Mouse (Mus musculus) liver, embryonic 15.5 days (tissue): ENCODE measurements around the gene Gm20509. TPM values are rescaled to one million over a fixed set of nuclear protein-coding genes. Genes with fewer than 3 reads are reported as not detected.
"Not testable (repeated sequence)": the region's sequence is repeated elsewhere in the genome, so short reads cannot be mapped to it uniquely, and the experiment has no call there.

Experiments used
- ATAC-seq: fragments of 200-750 bp; cut with Nextera tagmentation; 2 replicates; pipeline ENCODE4 v1.8.0; 2017; ENCODE audit warnings: moderate number of reproducible peaks, mild to moderate bottlenecking, moderate library complexity; ENCODE audit not compliant: insufficient read depth
- H3K27ac ChIP-seq: fragments of 300-500 bp; sonication (generic); replicated peaks from 2 replicates; pipeline ENCODE4 v1.5.1; 2015; ENCODE audit warnings: mild to moderate bottlenecking, inconsistent platforms
- H3K27me3 ChIP-seq: fragments of 300-500 bp; sonication (generic); 2 replicates; pipeline ENCODE4 v1.6.1; 2015; ENCODE audit warnings: mild to moderate bottlenecking, inconsistent platforms
- H3K36me3 ChIP-seq: fragments of 300-500 bp; sonication (generic); replicated peaks from 2 replicates; pipeline ENCODE4 v1.6.1; 2015; ENCODE audit warnings: moderate library complexity, mild to moderate bottlenecking, inconsistent platforms
- H3K4me1 ChIP-seq: fragments of 300-500 bp; sonication (generic); replicated peaks from 2 replicates; pipeline ENCODE4 v1.6.1; 2015; ENCODE audit warnings: inconsistent platforms
- H3K4me2 ChIP-seq: fragments of 300-500 bp; sonication (generic); 2 replicates; pipeline ENCODE4 v1.6.1; 2015; ENCODE audit warnings: moderate library complexity, mild to moderate bottlenecking, inconsistent platforms
- H3K4me3 ChIP-seq: fragments of 300-500 bp; sonication (generic); replicated peaks from 2 replicates; pipeline ENCODE4 v1.5.1; 2015; ENCODE audit warnings: mild to moderate bottlenecking, inconsistent platforms
- H3K9ac ChIP-seq: fragments of 300-500 bp; sonication (generic); 2 replicates; pipeline ENCODE4 v1.6.1; 2015; ENCODE audit warnings: moderate library complexity, mild to moderate bottlenecking, inconsistent platforms
- H3K9me3 ChIP-seq: fragments of 300-500 bp; sonication (generic); replicated peaks from 2 replicates; pipeline ENCODE4 v1.6.1; 2016; ENCODE audit warnings: inconsistent platforms
- WGBS: fragments of 180-500 bp; shearing (Covaris S2); methylation state at CpG from one replicate; pipeline ENCODE4 v1.1.7; 2015; ENCODE audit warnings: mixed read lengths; ENCODE audit not compliant: insufficient replicate concordance; 5-methylcytosine and 5-hydroxymethylcytosine counted together
- polyA plus RNA-seq: library from polyadenylated mRNA; unstranded; fragments of >200 nt; fragmentation: Nextera tagmentation; extraction: Ambion mirVana; gene quantifications from 2 replicates; pipeline ENCODE4 v1.2.1, GENCODE M21; 2015

Gene Gm20509
- not detected in 2 replicates for polyA plus RNA-seq

GRCm38 (mm10) chr9:73102181-73102580 lies at the start of gene Gm20509:
Gm20509 (plus strand) TSS chr9:73102470.
- no peak for ATAC-seq
- H3K9ac ChIP-seq: peak within 1 kb of the TSS; percentile 21; the same call in 1 of the 2 replicates
- WGBS: 71% methylated on average over 4 of the region's 4 CpGs

GRCm38 (mm10) chr9:73055441-73055911 lies 46.8 kb upstream of the Gm20509 start:
- no peak overlapping the region for H3K27ac ChIP-seq
- no peak overlapping the region for H3K4me2 ChIP-seq
- H3K9ac ChIP-seq: no peak overlapping the region
- no peak overlapping the region for H3K4me3 ChIP-seq
- 0 out of 2 replicates have a peak, but pooled peaks cover 3% of the 10 kb centered on the region for H3K4me1 ChIP-seq
- 56% methylated on average over 10 of the region's 10 CpGs for WGBS
- H3K9me3 ChIP-seq: no peaks in the 10 kb centered on the region
- no peak for ATAC-seq
- no peaks in the 10 kb centered on the region for H3K36me3 ChIP-seq
- H3K27me3 ChIP-seq: no peaks in the 10 kb centered on the region

More at GRCm38 (mm10) chr9:73102181-73102580, at the start of gene Gm20509:
- no peaks in the 10 kb centered on the region for H3K9me3 ChIP-seq
- peaks cover 8% of the 10 kb centered on the region for H3K4me1 ChIP-seq
- H3K36me3 ChIP-seq: no peaks in the 10 kb centered on the region
- H3K27me3 ChIP-seq: peaks cover 48% of the 10 kb centered on the region
- H3K4me2 ChIP-seq: peak within 1 kb of the TSS; percentile 71
- no peak within 1 kb of the TSS for H3K27ac ChIP-seq
- H3K4me3 ChIP-seq: peak within 1 kb of the TSS; percentile 48

- no peaks in the 10 kb centered on the region for H3K36me3 ChIP-seq
- no peaks in the 10 kb centered on the region for H3K27me3 ChIP-seq
- H3K4me2 ChIP-seq: no peak overlapping the region
- H3K27ac ChIP-seq: no peak overlapping the region
- no peaks in the 10 kb centered on the region for H3K9me3 ChIP-seq
- no peaks in the 10 kb centered on the region for H3K4me1 ChIP-seq
- no peak overlapping the region for H3K9ac ChIP-seq
- WGBS: 63% methylated on average over 4 of the region's 4 CpGs
- ATAC-seq: no peak
- no peak overlapping the region for H3K4me3 ChIP-seq
Observed at GRCm38 (mm10) chr9:73059224-73059623, 43.0 kb upstream of the Gm20509 start.

- Histone ChIP-seq H3K36me3 (no peaks in the 10 kb centered on the region), H3K4me3 (no peak overlapping the region), H3K27me3 (no peaks in the 10 kb centered on the region), H3K9ac (no peak overlapping the region), H3K27ac (no peak overlapping the region), H3K4me2 (no peak overlapping the region), H3K4me1 (peaks cover 16% of the 10 kb centered on the region), H3K9me3 (no peaks in the 10 kb centered on the region)
- WGBS: 62% methylated on average over 15 of the region's 15 CpGs
- no peak for ATAC-seq
Observed at GRCm38 (mm10) chr9:73063621-73064290, 38.5 kb upstream of the Gm20509 start.

GRCm38 (mm10) chr9:73067086-73067485 lies 35.2 kb upstream of the Gm20509 start:
- Histone ChIP-seq H3K4me1 (peaks cover 20% of the 10 kb centered on the region), H3K4me2 (peak overlapping the region; percentile 33; the same call in 1 of the 2 replicates), H3K9ac (no peak overlapping the region), H3K4me3 (0 out of 2 replicates have a peak overlapping the region, but pooled peaks have one; percentile 7), H3K27me3 (no peaks in the 10 kb centered on the region), H3K9me3 (no peaks in the 10 kb centered on the region), H3K36me3 (no peaks in the 10 kb centered on the region), H3K27ac (no peak overlapping the region)
- ATAC-seq: no peak
- WGBS: 24% methylated on average over 10 of the region's 10 CpGs

GRCm38 (mm10) chr9:73068230-73068679 lies 34.0 kb upstream of the Gm20509 start:
- Histone ChIP-seq H3K4me3 (no peak overlapping the region), H3K4me1 (peaks cover 20% of the 10 kb centered on the region), H3K9me3 (no peaks in the 10 kb centered on the region), H3K4me2 (no peak overlapping the region), H3K36me3 (no peaks in the 10 kb centered on the region), H3K9ac (no peak overlapping the region), H3K27me3 (no peaks in the 10 kb centered on the region), H3K27ac (peak overlapping the region; percentile 51; the same call in 1 of the 2 replicates)
- peak; percentile 31 for ATAC-seq
- 19% methylated on average over 6 of the region's 6 CpGs for WGBS

GRCm38 (mm10) chr9:73068688-73069087 lies 33.6 kb upstream of the Gm20509 start:
- H3K4me1 ChIP-seq: peaks cover 20% of the 10 kb centered on the region
- no peak for ATAC-seq
- H3K27me3 ChIP-seq: no peaks in the 10 kb centered on the region
- no peak overlapping the region for H3K4me3 ChIP-seq
- no peaks in the 10 kb centered on the region for H3K9me3 ChIP-seq
- H3K9ac ChIP-seq: no peak overlapping the region
- H3K27ac ChIP-seq: no peak overlapping the region
- 24% methylated on average over 6 of the region's 6 CpGs for WGBS
- H3K36me3 ChIP-seq: no peaks in the 10 kb centered on the region
- H3K4me2 ChIP-seq: no peak overlapping the region

- H3K27me3 ChIP-seq: no peaks in the 10 kb centered on the region
- H3K4me3 ChIP-seq: no peak overlapping the region
- H3K27ac ChIP-seq: no peak overlapping the region
- H3K9me3 ChIP-seq: no peaks in the 10 kb centered on the region
- H3K4me2 ChIP-seq: no peak overlapping the region
- no peak for ATAC-seq
- H3K36me3 ChIP-seq: no peaks in the 10 kb centered on the region
- H3K9ac ChIP-seq: no peak overlapping the region
- 29% methylated on average over 10 of the region's 10 CpGs for WGBS
- peaks cover 20% of the 10 kb centered on the region for H3K4me1 ChIP-seq
Observed at GRCm38 (mm10) chr9:73070971-73071659, 31.2 kb upstream of the Gm20509 start.

GRCm38 (mm10) chr9:73072426-73072825 lies 29.8 kb upstream of the Gm20509 start:
- Histone ChIP-seq H3K9me3 (no peaks in the 10 kb centered on the region), H3K4me3 (no peak overlapping the region), H3K4me2 (no peak overlapping the region), H3K9ac (no peak overlapping the region), H3K27me3 (no peaks in the 10 kb centered on the region), H3K27ac (0 out of 2 replicates have a peak overlapping the region, but pooled peaks have one; percentile 21), H3K4me1 (peaks cover 15% of the 10 kb centered on the region), H3K36me3 (no peaks in the 10 kb centered on the region)
- WGBS: 36% methylated on average over 8 of the region's 8 CpGs
- no peak for ATAC-seq

- H3K9ac ChIP-seq: no peak overlapping the region
- no peaks in the 10 kb centered on the region for H3K27me3 ChIP-seq
- ATAC-seq: no peak
- WGBS: 34% methylated on average over 5 of the region's 5 CpGs
- no peak overlapping the region for H3K4me3 ChIP-seq
- H3K9me3 ChIP-seq: no peaks in the 10 kb centered on the region
- no peaks in the 10 kb centered on the region for H3K36me3 ChIP-seq
- peak overlapping the region; percentile 21; the same call in 1 of the 2 replicates for H3K27ac ChIP-seq
- H3K4me2 ChIP-seq: no peak overlapping the region
- H3K4me1 ChIP-seq: peaks cover 7% of the 10 kb centered on the region
Observed at GRCm38 (mm10) chr9:73073169-73073568, 29.1 kb upstream of the Gm20509 start.

- not testable (repeated sequence) for H3K4me2 ChIP-seq, ATAC-seq, H3K9me3 ChIP-seq, H3K4me1 ChIP-seq, H3K9ac ChIP-seq, H3K4me3 ChIP-seq, H3K27ac ChIP-seq, H3K36me3 ChIP-seq, H3K27me3 ChIP-seq
- 67% methylated on average over 11 of the region's 12 CpGs for WGBS
Observed at GRCm38 (mm10) chr9:73079349-73079748, 22.9 kb upstream of the Gm20509 start.
